Mouse (Mus musculus) lung, embryonic 16.5 days (tissue): ENCODE measurements at regions not wholly inside any gene's neighbourhood (a gene's known extent, or its start where the extent isn't known, plus 50 kb on each side); places are given as distances from the start of the nearest gene placed in this dataset.

ENCODE experiments used
- ATAC-seq: fragments of 200-750 bp; cut with Nextera tagmentation; 2 replicates; pipeline ENCODE4 v1.8.0; 2017; ENCODE audit warnings: low read depth, mild to moderate bottlenecking, moderate library complexity
- H3K27ac ChIP-seq: fragments of 300-500 bp; sonication (generic); 2 replicates; pipeline ENCODE4 v1.5.1; 2014; ENCODE audit warnings: mild to moderate bottlenecking, control low read depth, low read length
- H3K27me3 ChIP-seq: fragments of 300-500 bp; sonication (generic); 2 replicates; pipeline ENCODE4 v1.6.1; 2014; ENCODE audit warnings: low read depth, low read length, mixed read lengths; ENCODE audit not compliant: control insufficient read depth, insufficient read depth
- H3K36me3 ChIP-seq: fragments of 300-500 bp; sonication (generic); 2 replicates; pipeline ENCODE4 v1.6.1; 2014; ENCODE audit warnings: low read length; ENCODE audit not compliant: control insufficient read depth, insufficient read depth
- H3K4me1 ChIP-seq: fragments of 300-500 bp; sonication (generic); replicated peaks from 2 replicates; pipeline ENCODE4 v1.6.1; 2014; ENCODE audit warnings: low read length, mixed read lengths; ENCODE audit not compliant: control insufficient read depth, insufficient read depth
- H3K4me2 ChIP-seq: fragments of 300-500 bp; sonication (generic); 2 replicates; pipeline ENCODE4 v1.6.1; 2014; ENCODE audit warnings: low read depth, low read length, control low read depth
- H3K4me3 ChIP-seq: fragments of 300-500 bp; sonication (generic); 2 replicates; pipeline ENCODE4 v1.5.1; 2014; ENCODE audit warnings: mild to moderate bottlenecking, low read length, control low read depth
- H3K9ac ChIP-seq: fragments of 300-500 bp; sonication (generic); 2 replicates; pipeline ENCODE4 v1.6.1; 2014; ENCODE audit warnings: low read length, control low read depth
- H3K9me3 ChIP-seq: fragments of 300-500 bp; sonication (generic); 2 replicates; pipeline ENCODE4 v1.6.1; 2016; ENCODE audit warnings: low read length; ENCODE audit not compliant: control insufficient read depth
- WGBS: fragments of 180-500 bp; shearing (Covaris S2); extraction: QIAGEN DNeasy Blood & Tissue Kit; methylation state at CpG from one replicate; pipeline ENCODE4 v1.1.7; 2014; 5-methylcytosine and 5-hydroxymethylcytosine counted together

GRCm38 (mm10) chr8:103314279-103315022, 529.0 kb upstream of the Cdh11 start:
- Histone ChIP-seq H3K9me3 (no peaks in the 10 kb centered on the region), H3K9ac (no peak overlapping the region), H3K36me3 (no peaks in the 10 kb centered on the region), H3K4me3 (no peak overlapping the region), H3K27ac (peak overlapping the region; percentile 63), H3K4me2 (no peak overlapping the region), H3K4me1 (peaks cover 2% of the 10 kb centered on the region; the same call in 1 of the 2 replicates), H3K27me3 (no peaks in the 10 kb centered on the region)
- 35% methylated on average over 1 of the region's 1 CpGs for WGBS
- ATAC-seq: 0 out of 2 replicates have a peak, but pooled peaks have one; percentile 17

- 95% methylated on average over 1 of the region's 1 CpGs for WGBS
- Histone ChIP-seq H3K27me3 (no peaks in the 10 kb centered on the region), H3K4me1 (peaks cover 2% of the 10 kb centered on the region; the same call in 1 of the 2 replicates), H3K27ac (peak overlapping the region; percentile 93), H3K4me3 (no peak overlapping the region), H3K36me3 (no peaks in the 10 kb centered on the region), H3K4me2 (no peak overlapping the region), H3K9me3 (no peaks in the 10 kb centered on the region), H3K9ac (no peak overlapping the region)
- ATAC-seq: no peak
Measured at GRCm38 (mm10) chr8:103315742-103316141, 530.3 kb upstream of the Cdh11 start.

GRCm38 (mm10) chr8:103316691-103317091, 531.2 kb upstream of the Cdh11 start:
- H3K27ac ChIP-seq: peak overlapping the region; percentile 93

GRCm38 (mm10) chr8:103317149-103317725, 531.8 kb upstream of the Cdh11 start:
- no peak; the same call in 1 of the 2 replicates for ATAC-seq
- Histone ChIP-seq H3K9ac (no peak overlapping the region), H3K4me3 (no peak overlapping the region), H3K36me3 (no peaks in the 10 kb centered on the region), H3K27ac (peak overlapping the region; percentile 68), H3K4me1 (peaks cover 2% of the 10 kb centered on the region; the same call in 1 of the 2 replicates), H3K9me3 (no peaks in the 10 kb centered on the region), H3K4me2 (no peak overlapping the region), H3K27me3 (no peaks in the 10 kb centered on the region)
- 64% methylated on average over 2 of the region's 2 CpGs for WGBS

More at GRCm38 (mm10) chr8:103316691-103317091, 531.2 kb upstream of the Cdh11 start:
- Histone ChIP-seq H3K4me3 (no peak overlapping the region), H3K4me1 (peaks cover 2% of the 10 kb centered on the region; the same call in 1 of the 2 replicates), H3K4me2 (no peak overlapping the region), H3K9me3 (no peaks in the 10 kb centered on the region), H3K27me3 (no peaks in the 10 kb centered on the region), H3K36me3 (no peaks in the 10 kb centered on the region), H3K9ac (no peak overlapping the region)
- ATAC-seq: peak; percentile 97
- 36% methylated on average over 5 of the region's 5 CpGs for WGBS

GRCm38 (mm10) chr8:103324016-103324665, 538.7 kb upstream of the Cdh11 start:
- Histone ChIP-seq H3K36me3 (no peaks in the 10 kb centered on the region), H3K9me3 (no peaks in the 10 kb centered on the region), H3K27ac (no peak overlapping the region), H3K4me2 (no peak overlapping the region), H3K4me3 (no peak overlapping the region), H3K27me3 (no peaks in the 10 kb centered on the region), H3K4me1 (no peaks in the 10 kb centered on the region), H3K9ac (no peak overlapping the region)
- no peak for ATAC-seq

GRCm38 (mm10) chr8:103331415-103331814, 546.0 kb upstream of the Cdh11 start:
- ATAC-seq: peak; percentile 84
- peak overlapping the region; percentile 73; the same call in 1 of the 2 replicates for H3K27ac ChIP-seq
- no peaks in the 10 kb centered on the region for H3K4me1 ChIP-seq
- H3K4me3 ChIP-seq: no peak overlapping the region
- 41% methylated on average over 2 of the region's 2 CpGs for WGBS
- H3K4me2 ChIP-seq: no peak overlapping the region
- no peaks in the 10 kb centered on the region; the same call in 1 of the 2 replicates for H3K9me3 ChIP-seq
- H3K9ac ChIP-seq: no peak overlapping the region
- no peaks in the 10 kb centered on the region for H3K36me3 ChIP-seq
- no peaks in the 10 kb centered on the region for H3K27me3 ChIP-seq

- Histone ChIP-seq H3K27ac (no peak overlapping the region), H3K27me3 (no peaks in the 10 kb centered on the region), H3K9me3 (no peaks in the 10 kb centered on the region), H3K4me2 (no peak overlapping the region), H3K4me1 (no peaks in the 10 kb centered on the region), H3K9ac (no peak overlapping the region), H3K4me3 (no peak overlapping the region), H3K36me3 (no peaks in the 10 kb centered on the region)
- WGBS: 82% methylated on average over 3 of the region's 3 CpGs
- no peak for ATAC-seq
Measured at GRCm38 (mm10) chr8:103337314-103337713, 551.9 kb upstream of the Cdh11 start.

- H3K27me3 ChIP-seq: no peaks in the 10 kb centered on the region
- H3K4me3 ChIP-seq: no peak overlapping the region
- no peaks in the 10 kb centered on the region for H3K9me3 ChIP-seq
- H3K4me2 ChIP-seq: no peak overlapping the region
- no peak for ATAC-seq
- no peaks in the 10 kb centered on the region for H3K4me1 ChIP-seq
- H3K9ac ChIP-seq: no peak overlapping the region
- 82% methylated on average over 2 of the region's 2 CpGs for WGBS
- H3K36me3 ChIP-seq: no peaks in the 10 kb centered on the region
- no peak overlapping the region for H3K27ac ChIP-seq
Measured at GRCm38 (mm10) chr8:103339042-103339441, 553.6 kb upstream of the Cdh11 start.

- 90% methylated on average over 5 of the region's 5 CpGs for WGBS
- H3K9ac ChIP-seq: no peak overlapping the region
- H3K4me2 ChIP-seq: no peak overlapping the region
- H3K36me3 ChIP-seq: no peaks in the 10 kb centered on the region
- no peak for ATAC-seq
- no peaks in the 10 kb centered on the region for H3K9me3 ChIP-seq
- H3K4me1 ChIP-seq: no peaks in the 10 kb centered on the region
- H3K4me3 ChIP-seq: no peak overlapping the region
- no peaks in the 10 kb centered on the region for H3K27me3 ChIP-seq
- H3K27ac ChIP-seq: no peak overlapping the region
Measured at GRCm38 (mm10) chr8:103339951-103340350, 554.5 kb upstream of the Cdh11 start.
